Mouse (Mus musculus) testis, adult 2 months (tissue): Measurements from ENCODE around the gene Gltp. TPM values are rescaled to one million over a fixed set of nuclear protein-coding genes. Genes with fewer than 3 reads are reported as not detected.
A peak's percentile ranks its signal among the peaks of the same experiment; 100 is the strongest.

Source experiments
- H3K27ac ChIP-seq: fragments of 200-500 bp; 2 replicates; pipeline ENCODE4 v1.5.1; 2012; ENCODE audit warnings: low read depth, low read length; ENCODE audit not compliant: control insufficient read depth, insufficient read depth
- H3K27me3 ChIP-seq: fragments of 200-500 bp; 2 replicates; pipeline ENCODE4 v1.6.1; 2012; ENCODE audit warnings: mild to moderate bottlenecking, low read length, moderate library complexity; ENCODE audit not compliant: control insufficient read depth, insufficient read depth
- H3K36me3 ChIP-seq: fragments of 200-500 bp; 2 replicates; pipeline ENCODE4 v1.6.1; 2012; ENCODE audit warnings: mild to moderate bottlenecking, low read length; ENCODE audit not compliant: control insufficient read depth, insufficient read depth
- H3K4me1 ChIP-seq: fragments of 200-500 bp; 2 replicates; pipeline ENCODE4 v1.6.1; 2012; ENCODE audit warnings: low read length; ENCODE audit not compliant: control insufficient read depth, insufficient read depth
- H3K4me3 ChIP-seq: fragments of 200-500 bp; 2 replicates; pipeline ENCODE4 v1.5.1; 2012; ENCODE audit warnings: low read depth, mild to moderate bottlenecking, low read length, moderate library complexity, mixed read lengths; ENCODE audit not compliant: control insufficient read depth
- CTCF ChIP-seq: fragments of 200-500 bp; IDR thresholded peaks from 2 replicates; pipeline ENCODE4 v1.5.1; 2012; ENCODE audit warnings: low read depth, mild to moderate bottlenecking, inconsistent platforms, low read length, moderate library complexity; ENCODE audit not compliant: control insufficient read depth, insufficient read depth, insufficient replicate concordance
- POLR2A ChIP-seq: fragments of 200-500 bp; IDR thresholded peaks from 2 replicates; pipeline ENCODE4 v1.6.1; 2012; ENCODE audit warnings: low read depth, mild to moderate bottlenecking, inconsistent platforms, low read length, moderate library complexity; ENCODE audit not compliant: control insufficient read depth
- polyA plus RNA-seq: library from polyadenylated mRNA; depleted of rRNA; stranded (reverse); fragments of >200 nt; gene quantifications from 2 replicates; pipeline ENCODE4 v1.2.3, GENCODE M21; 2012; rRNA removed

Gltp gene
- polyA plus RNA-seq, result 10.5 TPM in 2 replicates

DNA sequence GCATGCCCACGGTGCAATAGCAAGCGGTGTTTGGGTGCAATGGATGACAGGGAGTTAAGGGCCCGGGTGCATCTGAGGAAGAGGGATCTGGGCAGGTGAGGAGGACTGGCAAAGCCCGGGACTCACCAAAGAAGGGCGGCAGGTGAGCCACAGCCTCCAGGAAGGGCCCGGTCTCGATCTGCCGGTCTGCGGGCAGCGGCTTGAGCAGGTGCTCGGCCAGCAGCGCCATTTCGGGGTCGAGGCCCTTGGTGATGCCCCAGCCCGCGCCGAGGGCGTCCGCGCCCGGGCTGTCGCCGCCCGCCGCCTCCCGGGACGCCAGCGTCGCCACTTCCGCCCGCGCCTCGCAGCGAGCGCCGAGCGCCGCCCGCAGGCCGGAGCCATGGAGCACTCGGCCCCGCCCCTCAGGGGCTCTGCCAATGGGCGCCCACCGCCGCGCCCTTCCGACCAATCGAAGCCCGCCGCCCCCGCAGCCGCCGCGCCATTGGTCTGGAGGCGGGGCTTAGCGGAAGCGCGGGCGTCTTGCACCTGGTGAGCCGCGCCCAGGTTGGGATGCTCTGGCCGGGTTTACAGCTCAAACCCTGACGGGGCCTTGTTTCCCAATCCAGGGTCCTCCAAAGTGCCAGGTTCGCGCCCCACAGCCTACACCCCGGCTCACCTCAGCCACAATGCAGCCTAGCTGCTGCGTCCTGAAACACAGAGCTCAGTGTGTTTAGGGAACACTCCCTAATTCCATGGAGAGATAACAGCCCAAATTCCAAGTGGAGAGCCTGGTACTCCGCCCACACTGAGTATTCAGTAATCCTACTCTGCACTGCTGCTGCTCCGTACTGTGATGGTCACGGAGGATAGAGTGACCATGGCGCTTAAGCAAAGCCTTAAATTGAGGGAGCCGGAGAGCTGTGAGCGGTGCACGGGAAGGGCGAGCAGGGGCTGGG, at the start of gene Gltp:
Gene Gltp (minus strand): TSS at position 352 of the 935 bp plus-strand sequence.
- TF ChIP-seq CTCF (no peak), POLR2A (peak; percentile 59; the same call in 1 of the 2 replicates)
- no peaks in the 10 kb centered on the region for H3K36me3 ChIP-seq
- peak within 1 kb of the TSS; percentile 94 for H3K4me3 ChIP-seq
- H3K27me3 ChIP-seq, result no peaks in the 10 kb centered on the region
- 0 out of 2 replicates have a peak within 1 kb of the TSS, but pooled peaks have one; percentile 32 for H3K27ac ChIP-seq
- peaks cover 13% of the 10 kb centered on the region for H3K4me1 ChIP-seq

DNA sequence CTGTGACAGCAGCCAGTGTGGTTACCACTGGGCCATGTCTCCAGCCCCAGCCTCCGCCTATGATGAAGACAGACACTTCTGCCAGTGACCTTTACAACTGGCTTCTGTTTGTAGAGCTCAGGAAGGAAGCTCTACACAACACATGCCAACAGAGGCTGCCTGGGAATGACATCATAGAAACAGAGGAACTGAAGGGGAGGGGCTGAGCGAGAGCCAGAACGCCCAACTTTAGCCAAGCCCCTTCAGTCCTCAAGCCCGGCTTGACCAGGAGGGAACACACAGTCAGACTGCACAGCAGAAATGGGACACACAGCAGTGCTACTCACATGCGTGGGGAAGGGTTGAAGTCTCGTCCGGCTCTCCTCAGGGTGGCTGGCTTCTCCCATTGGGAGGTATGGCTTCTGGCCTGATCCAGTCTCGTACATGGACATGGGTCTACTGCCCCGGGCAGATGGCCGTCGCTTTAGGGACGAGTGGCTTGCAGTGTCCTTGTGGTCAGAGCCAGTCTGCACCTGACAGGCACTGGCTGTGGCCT, 48.0 kb upstream of the Gltp start:
- peaks cover 1% of the 10 kb centered on the region for H3K36me3 ChIP-seq

DNA sequence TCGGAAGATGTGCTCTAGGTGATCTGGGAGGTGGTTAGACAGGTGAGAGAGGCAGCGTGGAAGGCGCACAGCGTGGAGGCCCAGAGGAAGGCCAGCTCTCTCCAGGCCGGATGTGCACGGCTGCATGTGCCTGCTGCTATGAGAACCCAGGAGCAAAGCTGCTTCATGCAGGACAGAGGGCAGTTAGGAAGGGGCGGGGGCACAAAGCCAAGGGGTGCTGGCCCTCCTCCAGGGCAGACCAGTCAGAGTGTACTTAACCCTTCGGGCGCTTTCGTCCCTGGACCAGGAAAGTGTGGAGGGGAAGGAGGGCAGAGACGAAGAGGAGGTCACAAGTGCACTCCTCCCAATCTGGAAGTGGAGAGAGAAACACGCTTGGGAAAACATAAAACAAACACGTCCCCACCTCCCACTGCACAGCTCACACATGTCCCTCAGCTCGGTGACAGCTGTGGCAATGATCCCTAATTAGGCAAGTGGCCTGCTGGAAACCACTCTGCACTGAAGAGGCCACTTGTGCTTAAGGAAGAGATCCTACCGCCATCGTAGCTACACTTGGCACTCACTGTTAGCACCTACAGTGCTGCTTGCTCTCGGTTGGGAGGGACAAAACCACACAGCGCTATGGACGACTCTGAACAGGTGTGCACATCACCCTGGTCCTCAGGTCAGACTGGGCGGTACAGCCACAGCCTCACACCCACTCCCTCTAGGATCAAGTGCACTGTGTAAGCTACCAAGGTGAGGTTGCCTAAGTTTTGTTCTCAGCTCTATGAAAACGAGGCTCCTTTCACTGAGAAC, 46.5 kb upstream of the Gltp start:
- no peak overlapping the region for H3K4me3 ChIP-seq
- H3K27me3 ChIP-seq, result no peaks in the 10 kb centered on the region
- no peak overlapping the region for H3K27ac ChIP-seq
- TF ChIP-seq CTCF (no peak), POLR2A (no peak)
- H3K4me1 ChIP-seq, result no peaks in the 10 kb centered on the region
- H3K36me3 ChIP-seq, result peaks cover 3% of the 10 kb centered on the region

More for the DNA sequence above, 48.0 kb upstream of the Gltp start:
- Histone ChIP-seq H3K27ac (no peak overlapping the region), H3K4me1 (no peaks in the 10 kb centered on the region), H3K27me3 (no peaks in the 10 kb centered on the region), H3K4me3 (no peak overlapping the region)
- TF ChIP-seq CTCF (no peak), POLR2A (no peak)

DNA sequence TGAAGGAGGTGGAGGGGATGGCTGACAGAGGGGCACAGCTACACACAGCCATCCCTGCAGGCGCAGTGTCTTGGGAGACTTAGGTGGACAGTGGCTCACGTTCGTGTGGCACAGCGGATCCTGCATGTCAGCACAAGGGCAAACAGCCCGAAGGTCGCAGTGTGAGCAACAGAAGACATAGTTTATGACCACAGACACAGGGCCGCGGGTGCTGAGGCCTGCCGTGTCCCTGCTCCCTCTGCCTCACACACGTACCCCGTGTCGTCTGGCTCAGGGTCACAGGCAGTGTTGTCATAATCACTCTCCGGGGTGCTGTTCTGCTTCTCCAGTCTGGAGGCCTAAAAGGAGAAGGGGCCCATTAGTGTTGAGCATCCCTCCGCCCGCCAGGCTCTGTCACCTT, 42.8 kb upstream of the Gltp start:
- no peaks in the 10 kb centered on the region for H3K27me3 ChIP-seq
- H3K4me3 ChIP-seq, result no peak overlapping the region
- no peaks in the 10 kb centered on the region for H3K4me1 ChIP-seq
- peaks cover 3% of the 10 kb centered on the region for H3K36me3 ChIP-seq
- H3K27ac ChIP-seq, result no peak overlapping the region
- TF ChIP-seq POLR2A, result no peak
- no peak for TF ChIP-seq CTCF

DNA sequence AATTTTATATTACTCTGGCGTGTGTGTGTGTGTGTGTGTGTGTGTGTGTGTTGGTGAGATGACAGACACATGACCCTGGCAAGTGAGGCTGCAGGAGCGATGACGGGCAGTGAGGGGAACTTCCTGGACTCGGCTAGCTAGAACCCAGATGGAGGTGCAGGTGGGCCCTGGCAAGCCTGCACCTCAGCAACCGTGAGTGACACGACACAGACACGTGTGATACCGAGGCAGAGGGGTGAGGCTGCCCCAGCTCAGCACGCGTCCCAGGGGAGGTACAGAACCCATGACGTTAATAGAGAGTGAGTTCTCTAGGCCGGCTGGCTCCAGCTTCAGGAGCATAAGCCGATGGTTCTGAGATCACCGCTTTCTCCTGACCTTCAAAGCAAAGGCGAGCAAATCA, 41.2 kb upstream of the Gltp start:
- no peak for TF ChIP-seq POLR2A
- no peak for TF ChIP-seq CTCF
- H3K36me3 ChIP-seq, result peaks cover 3% of the 10 kb centered on the region

DNA sequence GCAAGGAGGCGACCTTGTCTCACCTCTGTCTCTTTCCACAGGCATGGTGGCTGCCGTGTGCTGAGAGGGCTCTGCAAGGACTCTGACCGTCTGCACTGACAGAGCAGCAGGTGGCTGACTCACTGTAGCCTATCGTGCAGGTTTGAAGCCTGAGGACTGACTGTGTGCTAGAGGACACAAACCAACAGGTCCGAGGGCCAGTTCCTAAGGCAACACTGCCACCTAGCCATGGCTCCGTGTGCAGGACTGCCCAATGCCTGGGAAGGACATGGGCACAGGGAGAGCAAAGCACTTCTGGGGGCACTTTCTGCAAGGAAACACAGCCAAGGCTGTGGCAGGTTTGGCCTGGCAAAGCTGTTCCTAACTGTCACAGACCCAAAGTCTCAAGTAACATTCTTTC, 40.7 kb upstream of the Gltp start:
- peaks cover 3% of the 10 kb centered on the region for H3K36me3 ChIP-seq

More for the DNA sequence above, 41.2 kb upstream of the Gltp start:
- Histone ChIP-seq H3K4me1 (no peaks in the 10 kb centered on the region), H3K27ac (no peak overlapping the region), H3K27me3 (no peaks in the 10 kb centered on the region), H3K4me3 (no peak overlapping the region)

DNA sequence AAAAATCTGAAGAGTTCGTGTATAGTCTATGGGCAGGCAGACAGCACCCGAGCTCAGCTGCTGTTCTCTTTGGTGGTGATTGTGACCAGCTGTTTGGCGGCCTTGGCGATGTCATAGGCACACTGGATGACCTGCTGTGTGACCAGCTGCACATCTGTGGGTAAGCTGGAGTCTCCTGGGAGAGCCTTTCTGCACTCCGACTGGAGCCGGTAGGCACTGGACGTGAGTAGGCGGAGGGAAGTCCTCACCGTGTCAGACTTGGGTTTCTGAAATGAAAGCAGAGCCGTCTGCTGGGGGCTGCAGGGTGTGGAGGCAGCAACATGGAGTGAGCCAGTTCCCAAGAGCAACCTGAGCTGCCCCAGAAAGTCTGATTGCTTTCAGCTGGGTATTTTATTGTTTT, 39.3 kb upstream of the Gltp start:
- TF ChIP-seq POLR2A (no peak), CTCF (no peak)
- Histone ChIP-seq H3K36me3 (peaks cover 2% of the 10 kb centered on the region), H3K4me3 (no peak overlapping the region)

More for the DNA sequence above, 40.7 kb upstream of the Gltp start:
- Histone ChIP-seq H3K27ac (no peak overlapping the region), H3K27me3 (no peaks in the 10 kb centered on the region), H3K4me3 (no peak overlapping the region), H3K4me1 (no peaks in the 10 kb centered on the region)
- TF ChIP-seq POLR2A, result no peak
- TF ChIP-seq CTCF, result peak; percentile 15; the same call in 1 of the 2 replicates

DNA sequence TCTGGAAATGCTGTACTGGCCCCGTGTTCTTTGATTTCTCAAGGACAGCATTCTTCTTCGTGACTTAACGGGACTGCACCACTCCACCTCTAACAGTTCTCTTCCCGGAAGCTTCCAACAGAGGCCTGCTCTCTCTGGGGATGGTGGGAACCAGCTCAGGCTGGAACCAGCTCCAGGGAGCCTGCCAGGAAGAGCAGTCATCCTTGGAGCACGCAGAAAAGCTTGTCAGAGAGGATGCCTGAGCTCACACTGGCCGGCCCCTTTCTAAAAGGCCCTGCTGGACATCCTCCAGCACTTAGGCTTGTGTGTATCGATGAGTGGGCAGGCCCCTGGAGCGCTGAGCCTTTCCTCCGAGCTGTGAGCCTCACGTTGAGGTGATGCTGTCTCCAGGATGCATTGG, 37.4 kb upstream of the Gltp start:
- TF ChIP-seq CTCF (no peak), POLR2A (no peak)
- Histone ChIP-seq H3K4me3 (no peak overlapping the region), H3K27ac (no peak overlapping the region), H3K36me3 (peaks cover 2% of the 10 kb centered on the region), H3K4me1 (no peaks in the 10 kb centered on the region), H3K27me3 (no peaks in the 10 kb centered on the region)

More for the DNA sequence above, 39.3 kb upstream of the Gltp start:
- Histone ChIP-seq H3K4me1 (no peaks in the 10 kb centered on the region), H3K27ac (no peak overlapping the region), H3K27me3 (no peaks in the 10 kb centered on the region)
